Mouse (Mus musculus): ENCODE results near the gene Flywch1.

DNA sequence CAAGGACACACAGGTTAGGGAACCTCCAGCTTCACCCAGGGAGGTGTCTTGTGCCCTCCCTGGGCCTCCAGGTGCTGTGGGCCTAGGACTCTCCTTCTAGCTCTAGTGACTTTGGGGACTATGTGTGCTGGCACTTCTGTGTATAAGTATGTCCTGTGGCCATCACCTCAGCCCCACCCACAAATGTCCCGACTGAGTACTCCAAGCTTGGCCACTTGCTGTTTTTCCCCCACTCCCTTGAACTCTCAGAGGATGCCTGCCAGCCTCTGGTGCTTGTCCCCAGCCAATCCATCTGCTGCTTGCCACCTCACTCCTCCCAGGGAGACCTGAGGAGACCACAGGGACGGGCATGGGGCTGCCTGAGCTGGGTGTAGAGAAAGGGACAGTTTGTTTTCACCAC lies 7.0 kb upstream of the Flywch1 start:
- TF ChIP-seq CTCF (IDR thresholded peaks at IDR 0.05; ENCODE audit: borderline replicate concordance, insufficient read depth, low read depth, low read length) = no peak
- TF ChIP-seq POLR2A (IDR thresholded peaks at IDR 0.05; ENCODE audit: borderline replicate concordance, insufficient read depth, low read length) = no peak

Measured in cerebellum, adult 2 months (tissue).